Mouse (Mus musculus): ENCODE data around the gene Ggta1.

The Ggta1 gene

GRCm38 (mm10) chr2:35491151-35491550, 28.1 kb upstream of the Ggta1 start:
- no peak for DNase-seq (ENCODE audit: low spot score in 2 of 2)

DNA sequence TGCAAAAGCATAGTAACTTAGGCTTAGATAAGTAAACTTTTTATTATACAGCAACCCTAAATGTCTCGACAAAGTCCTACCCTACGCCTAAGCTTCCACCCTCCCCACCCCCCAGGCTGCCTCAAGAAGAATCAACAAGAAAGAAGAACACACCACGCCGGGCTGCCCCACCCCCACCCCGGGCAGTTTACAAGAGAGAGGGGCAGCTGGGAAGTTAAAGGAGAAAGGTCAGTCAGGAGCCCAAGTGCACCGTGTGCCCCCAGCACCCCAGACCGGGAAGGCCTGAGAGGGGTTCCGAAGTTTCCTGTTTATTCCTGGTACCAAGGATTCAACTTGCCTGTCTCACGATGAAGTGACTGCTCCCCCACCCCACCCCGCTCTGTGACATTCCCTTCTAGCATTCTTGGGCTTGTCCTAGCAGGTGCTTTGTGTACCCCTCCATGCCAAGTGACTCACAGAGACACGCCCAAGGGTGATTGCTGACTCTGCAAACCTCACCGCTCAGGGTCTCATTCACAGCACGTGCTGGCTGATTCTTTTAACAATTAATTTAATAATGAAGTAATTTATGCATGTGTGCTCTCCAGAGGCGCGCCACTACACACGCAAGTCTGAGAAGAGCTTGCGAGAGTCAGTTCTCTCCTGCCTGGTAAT, 27.6 kb upstream of the Ggta1 start:
- no peak for DNase-seq (ENCODE audit: low spot score in 2 of 2)

DNA sequence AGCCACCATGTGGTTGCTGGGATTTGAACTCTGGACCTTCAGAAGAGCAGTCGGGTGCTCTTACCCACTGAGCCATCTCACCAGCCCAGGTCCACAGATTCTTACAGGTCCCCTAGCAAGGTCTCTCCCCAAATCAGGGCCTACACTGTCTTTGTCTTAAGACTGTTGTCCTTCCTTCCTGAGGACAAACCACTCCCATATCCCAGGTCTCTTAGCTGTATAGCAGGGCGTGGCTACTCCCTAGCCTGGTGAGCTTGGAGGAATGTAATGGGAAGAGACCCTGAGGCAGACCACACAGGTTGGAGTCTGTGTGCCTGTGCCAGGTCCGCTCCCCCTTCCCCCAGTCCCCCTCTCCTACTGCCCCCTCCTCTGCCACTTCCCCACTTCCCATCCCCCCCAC, 24.7 kb upstream of the Ggta1 start:
- no peak for DNase-seq (ENCODE audit: low spot score in 2 of 2)

DNA sequence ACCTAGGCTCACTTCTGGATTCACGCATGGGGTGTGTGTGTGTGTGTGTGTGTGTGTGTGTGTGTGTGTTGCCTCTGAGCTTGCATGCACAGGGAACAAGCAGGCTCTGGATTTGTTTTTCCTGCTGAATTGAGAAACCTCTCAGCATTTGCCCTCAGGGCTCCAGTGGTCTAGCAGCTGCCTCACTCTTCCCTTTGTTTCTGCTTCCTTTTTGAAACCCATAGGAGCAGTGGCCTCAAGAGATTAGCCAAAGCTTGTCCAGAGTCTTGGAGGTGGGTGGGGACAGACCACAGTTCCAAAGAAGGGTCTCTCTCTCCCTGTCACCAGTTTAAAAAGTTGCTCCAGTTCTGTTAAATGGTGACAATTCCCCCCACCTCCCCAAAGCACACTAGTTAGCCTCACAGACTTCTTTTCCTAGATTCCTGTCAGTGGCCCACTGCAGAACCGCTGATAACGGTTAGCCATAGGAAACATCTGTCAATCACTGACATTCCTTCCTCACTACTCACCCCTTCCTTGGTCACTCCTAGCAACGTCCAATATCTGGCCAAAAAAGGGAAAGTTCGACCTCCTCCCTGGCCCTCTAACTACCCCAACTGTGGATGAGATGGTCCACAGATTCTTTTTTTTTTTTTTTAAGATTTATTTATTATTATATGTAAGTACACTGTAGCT, 24.1 kb upstream of the Ggta1 start:
- no peak for DNase-seq (ENCODE audit: low spot score in 2 of 2)

GRCm38 (mm10) chr2:35484102-35484501, 21.1 kb upstream of the Ggta1 start:
- DNase-seq (ENCODE audit: low spot score in 2 of 2): no peak

DNA sequence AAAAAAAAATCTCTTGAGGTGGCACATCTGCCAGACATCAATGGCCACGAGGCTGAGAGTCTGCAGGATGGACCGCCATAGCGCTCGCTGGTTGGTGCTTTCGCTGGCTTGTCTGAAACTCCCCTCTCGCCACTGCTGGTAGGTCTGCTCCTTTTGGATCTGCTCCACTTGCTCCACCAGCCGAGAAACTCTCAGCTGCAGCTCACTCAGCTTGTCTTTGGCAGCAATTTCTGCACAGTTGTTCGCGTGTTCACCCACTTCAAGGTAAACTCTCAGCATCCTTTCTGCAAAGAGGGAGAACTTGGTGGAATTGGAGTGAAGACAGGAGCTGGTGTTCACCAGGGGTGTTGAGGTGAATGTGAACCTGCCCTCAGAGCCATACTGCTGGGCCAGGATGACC, 20.4 kb upstream of the Ggta1 start:
- DNase-seq (ENCODE audit: low spot score in 2 of 2): no peak

DNA sequence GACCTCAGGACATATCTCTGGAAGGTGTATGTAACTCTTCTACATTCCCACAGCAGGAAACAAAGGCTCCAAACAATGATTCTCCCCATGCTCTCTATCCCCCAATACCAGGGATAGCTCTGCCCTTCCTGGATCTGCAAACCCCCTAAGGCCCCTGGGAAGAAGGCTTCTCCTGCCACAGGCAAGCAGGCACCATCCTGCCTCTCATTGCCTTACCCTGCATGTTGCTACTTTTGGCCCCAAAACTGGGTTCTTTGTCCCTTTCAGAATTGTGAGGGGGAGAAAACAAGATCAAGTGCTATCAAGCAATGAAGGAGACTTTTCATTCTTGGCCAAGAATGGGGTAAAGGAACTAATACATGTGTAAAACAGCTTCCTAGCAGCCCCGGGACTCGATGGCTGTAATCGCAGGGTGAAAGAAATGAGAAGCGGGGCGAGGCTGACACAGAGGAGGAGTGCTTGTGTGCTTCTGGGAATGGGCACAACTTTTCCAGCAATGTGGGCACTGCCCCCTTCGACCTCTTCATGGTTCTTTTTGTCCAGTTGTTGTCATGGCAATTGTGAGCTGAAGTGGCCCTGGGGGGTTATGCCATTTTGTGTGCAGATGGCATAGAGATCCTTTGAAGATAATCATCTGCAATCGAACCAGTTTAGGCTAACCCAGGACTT, 18.4 kb upstream of the Ggta1 start:
- no peak for DNase-seq (ENCODE audit: low spot score in 2 of 2)

DNA sequence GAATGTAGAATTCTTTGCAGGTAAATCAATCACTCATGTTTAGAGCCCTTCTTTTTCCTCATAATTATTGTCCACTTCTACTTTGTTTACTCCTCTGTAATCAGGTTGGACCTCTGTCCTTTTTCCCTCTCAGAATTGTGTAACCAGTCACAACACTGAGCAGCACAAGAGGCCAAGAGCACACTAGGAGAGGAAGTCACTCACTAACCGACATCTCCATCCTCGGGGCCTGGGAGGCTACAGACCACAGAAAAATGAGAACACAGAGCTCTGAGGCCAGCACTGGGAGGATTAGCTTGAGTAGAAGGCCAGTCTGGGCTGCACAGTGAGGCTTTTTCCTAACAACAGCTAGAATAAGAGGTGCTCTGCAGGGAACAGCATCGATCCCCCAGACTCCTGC, 17.0 kb upstream of the Ggta1 start:
- DNase-seq (ENCODE audit: low spot score in 2 of 2): no peak

- no peak for DNase-seq (ENCODE audit: low spot score in 2 of 2)
Observed at GRCm38 (mm10) chr2:35478812-35479122, 15.7 kb upstream of the Ggta1 start.

GRCm38 (mm10) chr2:35477999-35478811, 15.2 kb upstream of the Ggta1 start:
- DNase-seq (ENCODE audit: low spot score in 2 of 2): no peak

DNA sequence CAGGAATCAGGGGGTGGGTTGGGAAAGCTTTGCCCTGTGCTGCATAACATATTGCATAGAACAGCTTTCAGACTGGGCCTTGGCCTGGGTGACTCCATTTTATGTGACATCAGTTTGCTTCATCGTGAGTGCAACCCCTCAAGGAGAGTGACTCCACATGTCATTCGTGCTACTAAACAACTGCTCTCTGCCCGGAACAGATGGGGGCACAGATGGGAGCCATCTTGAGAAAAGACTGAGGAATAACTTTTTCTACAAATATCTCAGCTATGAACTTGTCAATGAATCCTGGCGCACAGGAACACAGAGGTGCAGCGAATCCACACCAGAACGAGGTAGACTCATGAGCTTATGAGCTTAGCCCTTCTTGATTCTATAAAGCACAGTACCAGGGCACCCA, 14.3 kb upstream of the Ggta1 start:
- peak in 1 of 2 experiments; percentile 25 for DNase-seq (ENCODE audit: low spot score in 2 of 2)

DNA sequence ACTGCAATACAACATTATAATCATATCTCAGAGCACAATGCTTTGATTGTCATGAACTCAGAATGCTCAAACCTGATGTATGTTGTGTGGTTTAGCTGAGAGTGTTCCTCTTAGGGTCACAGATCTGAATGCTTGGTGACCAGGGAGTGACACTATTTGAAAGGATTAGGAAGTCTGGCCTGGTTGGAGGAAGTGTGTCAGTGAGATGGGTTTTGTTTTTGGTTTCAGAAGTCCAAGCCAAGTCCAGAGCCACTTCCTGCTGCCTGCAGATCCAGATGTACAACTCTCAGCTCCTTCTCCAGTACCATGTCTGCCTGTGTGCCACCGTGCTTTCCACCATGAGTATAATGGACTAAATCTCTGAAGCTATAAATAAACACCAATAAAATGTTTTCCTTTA, 11.9 kb upstream of the Ggta1 start:
- DNase-seq (ENCODE audit: low spot score in 2 of 2): no peak

GRCm38 (mm10) chr2:35469266-35469665, 6.2 kb upstream of the Ggta1 start:
- DNase-seq (ENCODE audit: low spot score in 2 of 2): no peak

DNA sequence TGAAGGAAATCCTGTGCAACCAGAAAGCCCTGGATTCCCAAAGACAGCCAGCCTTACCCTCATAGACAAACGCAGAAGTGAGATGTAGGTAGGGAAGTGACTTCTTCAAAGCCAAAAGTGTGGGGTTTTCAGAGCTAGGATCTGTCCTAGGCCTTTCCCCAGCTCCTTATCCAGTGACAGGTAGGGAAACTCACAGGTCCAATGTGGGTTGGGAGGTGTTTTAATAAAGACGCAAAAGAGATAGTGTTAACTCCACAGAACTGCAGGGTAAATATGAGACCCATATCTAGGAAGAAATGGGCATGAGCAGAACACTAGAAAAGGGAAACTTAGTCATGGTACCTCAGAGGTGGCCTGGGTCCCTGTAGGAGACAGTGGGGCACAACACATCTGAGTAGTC, 5.2 kb upstream of the Ggta1 start:
- DNase-seq (ENCODE audit: low spot score in 2 of 2): no peak

- DNase-seq (ENCODE audit: low spot score in 2 of 2): no peak
Observed at GRCm38 (mm10) chr2:35467855-35468254, 4.8 kb upstream of the Ggta1 start.

DNA sequence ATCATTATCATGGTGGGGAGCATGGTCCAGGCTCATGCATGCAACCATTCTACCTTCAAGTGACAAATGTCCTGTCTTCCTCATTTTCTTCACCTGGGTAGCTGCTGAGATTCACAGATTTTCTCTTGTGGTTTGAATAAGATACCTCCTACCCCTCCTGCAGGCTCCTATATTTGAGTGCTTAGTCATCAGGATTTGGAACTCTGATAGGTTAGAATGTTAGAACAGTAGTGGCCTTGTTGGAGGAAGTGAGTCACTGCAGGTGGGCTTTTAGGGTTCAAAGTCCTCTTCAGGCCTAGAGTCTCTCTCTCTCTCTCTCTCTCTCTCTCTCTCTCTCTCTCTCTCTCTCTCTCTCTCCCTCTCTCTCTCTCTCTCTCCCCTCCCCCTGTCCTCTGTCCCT, 2.6 kb upstream of the Ggta1 start:
- no peak for DNase-seq (ENCODE audit: low spot score in 2 of 2)

GRCm38 (mm10) chr2:35464548-35464947, 1.5 kb upstream of the Ggta1 start:
- DNase-seq (ENCODE audit: low spot score in 2 of 2): no peak

GRCm38 (mm10) chr2:35464089-35464534, 1.1 kb upstream of the Ggta1 start:
- DNase-seq (ENCODE audit: low spot score in 2 of 2): no peak

- peak in 1 of 2 experiments; percentile 50 for DNase-seq (ENCODE audit: low spot score in 2 of 2)
Observed at GRCm38 (mm10) chr2:35463372-35464088, 499 bp upstream of the Ggta1 start.

- no peak for DNase-seq (ENCODE audit: low spot score in 2 of 2)
Observed at GRCm38 (mm10) chr2:35461971-35462787, 852 bp downstream of the Ggta1 start.

Measured in frontal cortex, postnatal 10 days (tissue).